Mouse (Mus musculus) ES-Bruce4 (cell line): Measurements from ENCODE around the gene Col8a2.

ENCODE experiments used
- CTCF ChIP-seq: IDR thresholded peaks from one replicate; pipeline ENCODE4 v1.8.1; 2011; ENCODE audit warnings: low read depth, low read length
- EP300 ChIP-seq: IDR thresholded peaks from 2 replicates; pipeline ENCODE4 v1.6.1; 2011; ENCODE audit warnings: low read depth, low read length; ENCODE audit not compliant: insufficient read depth
- POLR2A ChIP-seq: IDR thresholded peaks from one replicate; pipeline ENCODE4 v1.8.1; 2011; ENCODE audit warnings: low read length; ENCODE audit not compliant: insufficient read depth

GRCm38 (mm10) chr4:126305428-126305827 lies 18.8 kb downstream of the Col8a2 start:
- TF ChIP-seq CTCF: no peak
- no peak for TF ChIP-seq POLR2A
- TF ChIP-seq EP300: no peak
